Mouse (Mus musculus) urinary bladder, postnatal 25 days (tissue): ENCODE measurements around the gene Fuca1.

Source experiments
- DNase-seq: peaks from one replicate; pipeline ENCODE4 v3.0.0; 2022; ENCODE audit warnings: low spot score

The Fuca1 gene

DNA sequence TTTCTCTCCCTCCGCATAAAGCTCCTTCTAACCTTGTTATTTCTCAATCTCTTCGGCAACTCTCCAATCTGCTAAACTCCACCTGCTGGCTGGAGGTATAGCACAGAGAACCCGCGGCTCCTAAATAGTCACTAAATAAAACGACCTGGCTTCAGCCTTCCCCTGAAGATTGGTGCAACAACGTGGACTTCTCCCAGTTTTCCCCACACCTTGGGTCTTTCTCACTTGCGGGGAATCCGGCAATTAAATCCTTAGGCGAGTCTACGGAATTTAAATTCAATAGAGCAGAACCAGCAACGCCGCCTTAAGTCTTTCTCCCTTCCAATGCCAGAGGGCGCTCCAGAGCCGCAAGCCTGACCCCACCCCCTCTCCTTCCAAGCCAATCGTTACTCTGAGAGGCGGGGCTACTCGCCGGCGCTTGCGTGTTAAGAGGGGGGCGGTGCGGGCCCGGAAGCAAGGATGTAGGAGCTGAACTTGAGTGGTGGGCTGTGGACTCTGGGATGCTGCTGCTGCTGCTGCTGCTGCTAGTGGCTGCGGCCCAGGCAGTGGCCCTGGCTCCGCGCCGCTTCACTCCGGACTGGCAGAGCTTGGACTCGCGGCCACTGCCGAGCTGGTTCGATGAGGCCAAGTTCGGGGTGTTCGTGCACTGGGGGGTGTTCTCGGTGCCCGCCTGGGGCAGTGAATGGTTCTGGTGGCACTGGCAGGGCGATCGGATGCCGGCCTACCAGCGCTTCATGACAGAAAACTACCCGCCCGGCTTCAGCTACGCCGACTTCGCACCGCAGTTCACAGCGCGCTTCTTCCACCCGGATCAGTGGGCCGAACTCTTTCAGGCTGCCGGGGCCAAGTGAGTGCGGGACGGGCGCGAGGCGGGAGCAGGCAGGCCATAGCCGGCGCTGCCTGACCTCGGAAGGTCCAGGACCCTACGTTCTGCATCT, at the start of gene Fuca1:
Gene Fuca1 (plus strand): TSS at position 432 of the 938 bp plus-strand sequence.
- peak; percentile 96 for DNase-seq

DNA sequence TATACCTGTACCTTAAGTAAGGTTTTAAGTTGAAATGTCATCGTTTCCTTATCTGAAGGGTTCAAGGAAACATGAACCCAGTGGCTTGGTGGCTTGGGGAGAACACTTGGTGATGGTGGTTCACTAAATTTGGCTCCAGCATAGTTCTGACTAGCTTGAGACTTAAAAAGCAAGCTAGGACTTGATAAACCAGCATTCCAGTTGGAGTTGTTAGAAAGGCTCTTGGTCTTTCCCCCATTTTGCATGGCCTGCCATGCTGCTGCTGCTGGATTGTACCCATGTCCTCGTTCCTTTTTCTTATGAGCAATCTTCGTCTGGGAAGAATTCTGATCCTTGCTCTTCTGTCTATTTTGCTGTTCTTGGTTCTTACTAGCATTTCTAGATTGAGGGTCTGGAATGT, 48.5 kb upstream of the Fuca1 start:
- no peak for DNase-seq

DNA sequence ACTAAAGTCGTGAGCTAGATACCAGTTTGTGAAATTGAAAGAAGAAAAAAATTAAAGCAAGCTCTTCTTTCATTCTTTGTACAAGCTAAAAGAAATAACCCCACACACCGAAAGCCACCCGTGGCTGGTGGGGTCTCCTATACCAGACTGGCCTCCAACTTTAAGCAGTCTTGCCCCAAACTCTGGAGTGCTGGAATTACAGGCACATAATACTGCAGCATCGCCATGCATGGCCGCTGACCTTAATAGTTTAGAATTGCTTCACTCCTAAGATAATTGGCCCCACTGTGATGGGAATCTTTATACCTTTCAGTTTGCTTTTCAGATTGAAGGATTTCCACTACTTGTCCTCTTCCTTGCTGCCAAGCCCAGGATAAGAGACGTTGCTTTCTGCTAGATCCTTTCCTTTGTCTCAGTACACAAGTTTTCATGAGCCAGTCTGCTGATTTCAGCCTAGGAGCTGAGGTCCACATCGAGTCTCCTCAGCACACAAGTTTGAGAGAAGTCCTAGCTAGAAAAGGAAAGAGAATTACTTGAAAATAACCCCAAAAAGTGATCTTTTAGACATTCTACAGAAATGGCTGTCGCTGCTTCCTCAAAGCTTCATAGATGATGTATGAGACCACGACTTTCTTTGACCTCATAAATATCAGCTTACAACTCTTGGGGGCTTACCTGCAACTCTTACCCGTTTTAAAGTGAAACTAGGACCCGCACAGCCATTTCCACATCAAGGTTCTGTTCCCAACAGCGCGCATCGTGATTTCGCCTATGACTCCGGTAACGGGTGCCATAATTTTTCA, 47.7 kb upstream of the Fuca1 start:
- no peak for DNase-seq

- DNase-seq = peak; percentile 77
Observed at GRCm38 (mm10) chr4:135873526-135874202, 46.9 kb upstream of the Fuca1 start, which contains the start of gene Pnrc2. TSS of gene Pnrc2 (minus strand) at chr4:135873850.

DNA sequence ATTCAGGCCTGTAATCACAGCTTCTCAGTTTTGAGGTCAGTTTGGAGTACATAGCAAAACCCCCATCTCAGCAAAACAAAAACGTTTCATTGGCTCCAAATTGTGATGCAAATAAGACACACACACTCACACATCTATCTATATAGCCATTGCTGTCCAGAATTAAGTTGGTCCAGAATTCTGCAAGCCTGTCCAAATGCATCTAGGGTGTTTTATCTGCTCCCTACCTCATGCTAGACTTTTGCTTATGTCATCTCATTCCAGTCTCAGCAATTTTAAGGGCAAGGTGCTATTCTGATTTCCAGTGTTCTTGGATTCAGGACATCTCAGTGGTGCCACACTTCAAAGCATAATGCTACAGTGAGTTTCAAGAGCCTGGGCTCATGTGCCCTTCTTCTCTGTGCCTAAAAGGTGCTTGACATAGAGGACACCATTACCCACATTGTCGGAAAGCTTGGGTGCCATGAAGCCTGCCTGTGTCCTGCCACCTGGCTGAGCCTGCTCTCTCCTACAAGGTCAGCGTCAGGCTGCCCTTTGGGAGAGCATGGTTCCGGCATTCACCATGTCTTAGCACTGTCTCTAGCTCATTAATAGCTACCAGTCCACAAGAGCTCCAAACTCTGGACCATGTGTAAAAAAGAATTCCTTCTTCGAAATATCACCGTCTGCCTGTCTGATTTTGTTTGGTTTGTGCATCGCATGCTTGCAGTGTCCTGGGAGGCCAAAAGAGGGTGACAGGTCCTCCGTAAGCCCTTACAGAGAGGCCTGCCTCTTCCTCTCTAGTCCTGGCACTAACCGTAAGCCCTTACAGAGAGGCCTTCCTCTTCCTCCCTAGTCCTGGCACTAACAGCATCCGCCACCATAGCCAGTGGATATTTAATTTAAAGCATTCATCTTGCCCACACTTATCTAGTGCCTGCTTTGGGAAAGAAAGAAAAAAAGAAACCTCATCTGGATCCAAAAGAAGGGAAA, 45.7 kb upstream of the Fuca1 start:
- DNase-seq = no peak

DNA sequence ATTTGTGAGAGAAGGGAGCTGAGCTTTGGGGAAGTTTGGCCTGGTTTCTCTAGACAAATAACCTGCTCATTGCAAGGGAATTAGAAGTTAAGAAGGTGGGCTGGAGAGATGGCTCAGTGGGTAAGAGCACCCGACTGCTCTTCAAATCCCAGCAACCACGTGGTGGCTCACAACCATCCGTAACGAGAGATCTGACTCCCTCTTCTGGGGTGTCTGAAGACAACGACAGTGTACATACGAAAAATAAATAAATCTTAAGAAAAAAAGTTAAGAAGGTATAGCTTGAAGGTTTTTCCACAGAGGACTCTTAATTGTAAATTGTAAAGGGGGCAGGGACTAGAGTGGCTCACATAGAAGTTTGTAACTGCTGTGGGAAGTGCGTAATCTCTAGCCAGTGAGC, 45.0 kb upstream of the Fuca1 start:
- no peak for DNase-seq

DNA sequence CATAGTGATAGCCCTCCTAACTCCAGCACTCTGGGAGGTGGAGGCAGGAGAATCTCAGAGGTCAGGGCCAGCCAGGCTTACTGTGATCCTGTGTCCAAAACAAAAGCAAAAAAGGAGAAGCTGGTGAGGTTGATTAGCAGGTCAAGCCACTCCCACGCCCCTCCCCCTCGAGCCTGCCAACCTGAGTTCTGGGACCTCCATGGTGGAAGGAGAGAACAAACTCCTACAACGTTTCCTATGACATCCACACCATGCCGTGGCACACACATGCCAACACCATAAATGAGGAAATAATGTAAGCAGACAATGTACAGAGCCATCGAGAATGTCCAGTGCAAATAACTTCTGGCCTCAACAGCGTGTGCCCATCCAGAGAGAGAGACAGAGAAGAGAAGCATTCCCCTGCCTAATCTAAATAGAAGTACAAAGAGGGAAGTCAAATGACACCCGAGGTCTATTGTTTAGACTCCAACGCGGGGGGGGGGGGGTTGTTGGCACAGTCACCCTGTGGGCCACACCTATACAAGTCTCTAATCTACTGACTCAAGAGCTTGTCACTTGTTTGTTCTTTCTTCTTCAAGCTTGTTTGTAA, 44.4 kb upstream of the Fuca1 start:
- peak; percentile 36 for DNase-seq

DNA sequence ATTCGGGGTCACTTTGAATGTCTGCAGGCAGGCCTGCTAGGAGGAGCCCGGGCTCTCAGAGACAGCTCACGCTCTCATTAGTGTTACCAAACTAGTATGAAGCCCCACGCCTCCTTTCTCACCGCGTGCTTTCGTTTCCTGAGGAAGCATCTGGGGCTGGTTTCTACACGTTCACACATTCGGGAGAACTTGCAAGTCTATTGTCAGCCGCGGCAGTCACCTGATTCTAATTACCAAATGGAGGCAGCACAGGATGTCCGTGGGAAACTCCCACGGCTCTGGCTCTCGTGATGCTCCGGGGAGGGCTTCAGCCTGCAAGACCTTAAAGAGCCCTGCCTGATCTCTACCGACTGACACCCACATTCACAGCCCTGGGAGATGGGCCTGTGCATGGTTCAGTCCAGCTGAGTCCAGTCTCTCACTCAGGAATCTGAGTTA, 43.9 kb upstream of the Fuca1 start:
- peak; percentile 46 for DNase-seq

DNA sequence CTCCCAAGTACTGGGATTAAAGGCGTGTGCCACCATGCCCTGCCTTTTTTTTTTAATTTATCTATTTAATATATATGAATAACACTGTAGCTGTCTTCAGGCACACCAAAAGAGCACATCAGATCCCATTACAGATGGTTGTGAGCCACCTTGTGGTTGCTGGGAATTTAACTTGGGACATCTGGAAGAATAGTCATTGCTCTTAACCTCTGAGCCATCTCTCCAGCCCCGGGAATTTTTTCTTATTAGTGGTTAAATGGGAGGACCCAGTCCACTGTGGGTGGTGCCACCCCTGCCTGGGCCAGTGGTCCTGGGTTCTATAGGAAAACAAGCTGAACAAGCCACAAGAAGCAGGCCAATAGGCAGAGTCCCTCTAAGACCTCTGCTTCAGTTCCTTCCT, 42.8 kb upstream of the Fuca1 start:
- DNase-seq = no peak

DNA sequence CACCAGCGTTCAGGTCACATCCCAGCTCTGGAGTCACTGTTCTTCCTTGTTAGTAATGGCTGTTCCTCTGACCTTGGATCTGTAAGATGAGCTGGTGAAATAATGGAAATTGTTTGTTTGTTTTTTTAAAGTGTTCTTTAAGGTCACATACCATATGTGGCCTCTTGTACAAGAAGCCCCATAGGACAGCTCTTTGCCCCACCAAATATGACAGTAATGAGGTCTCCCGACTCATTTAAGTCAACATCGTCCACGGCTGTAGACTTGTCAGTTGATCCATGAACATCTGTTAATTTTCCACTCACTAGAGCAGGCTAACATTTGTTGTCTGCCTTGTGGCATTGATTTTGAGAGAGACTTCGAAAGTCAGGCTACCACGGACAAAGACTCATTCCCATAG, 41.5 kb upstream of the Fuca1 start:
- DNase-seq = no peak

- DNase-seq = no peak
Observed at GRCm38 (mm10) chr4:135880018-135880417, 40.5 kb upstream of the Fuca1 start.

GRCm38 (mm10) chr4:135880576-135880975, 40.0 kb upstream of the Fuca1 start:
- DNase-seq = no peak

DNA sequence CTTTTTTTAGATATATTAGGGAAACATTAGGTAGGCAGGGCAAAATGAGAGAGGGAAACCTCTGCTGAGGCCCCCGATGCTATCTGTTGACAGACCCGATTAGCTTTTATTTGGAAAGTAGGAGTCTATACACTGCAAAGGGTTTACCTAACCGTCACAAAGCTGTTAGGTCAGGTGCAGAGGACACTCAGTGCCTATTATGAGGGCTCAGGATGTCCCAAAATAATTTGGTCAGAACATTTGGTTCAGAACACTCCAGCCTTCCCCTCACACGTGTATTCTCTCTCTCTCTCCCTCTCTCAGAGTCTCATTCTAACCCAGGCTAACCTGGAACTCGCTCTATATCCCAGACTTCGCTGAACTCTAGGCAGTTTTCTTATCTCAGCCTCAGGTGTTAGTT, 38.5 kb upstream of the Fuca1 start:
- no peak for DNase-seq

GRCm38 (mm10) chr4:135883401-135883851, 37.1 kb upstream of the Fuca1 start:
- DNase-seq = no peak

DNA sequence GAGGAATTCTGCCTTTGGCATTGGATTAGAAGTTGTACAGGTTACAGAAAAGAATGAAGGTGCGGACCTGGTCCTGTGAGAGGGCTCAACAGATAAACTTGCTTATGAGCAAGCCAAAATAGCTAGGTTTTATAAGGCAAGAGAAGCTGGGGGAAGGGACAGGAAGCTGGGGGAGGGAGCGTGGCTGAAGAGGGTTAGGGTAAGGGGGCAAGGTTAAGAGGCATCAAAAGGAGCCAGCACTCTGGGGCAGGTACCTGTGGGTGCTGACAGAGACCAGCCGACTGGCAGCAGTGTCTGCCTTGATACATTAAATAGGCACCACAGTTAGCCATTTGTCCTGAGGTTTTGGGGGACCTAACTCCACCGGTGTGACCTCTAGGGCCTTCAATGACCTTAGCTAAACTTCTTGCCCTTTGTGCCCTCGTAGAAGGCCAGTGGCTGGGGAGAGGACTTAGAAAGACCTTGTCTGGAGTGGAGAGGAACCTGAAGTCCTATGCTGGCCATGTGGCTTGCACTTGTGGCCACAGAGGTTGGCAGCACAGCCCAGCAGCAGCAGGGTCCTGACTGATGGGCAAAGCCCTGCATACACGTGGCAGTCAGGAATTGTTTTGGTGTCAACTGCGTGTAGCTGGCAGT, 36.5 kb upstream of the Fuca1 start:
- DNase-seq = no peak

GRCm38 (mm10) chr4:135884531-135884930, 36.0 kb upstream of the Fuca1 start:
- DNase-seq = no peak

GRCm38 (mm10) chr4:135885676-135886075, 34.9 kb upstream of the Fuca1 start:
- no peak for DNase-seq

- DNase-seq = no peak
Observed at GRCm38 (mm10) chr4:135886184-135886583, 34.4 kb upstream of the Fuca1 start.

DNA sequence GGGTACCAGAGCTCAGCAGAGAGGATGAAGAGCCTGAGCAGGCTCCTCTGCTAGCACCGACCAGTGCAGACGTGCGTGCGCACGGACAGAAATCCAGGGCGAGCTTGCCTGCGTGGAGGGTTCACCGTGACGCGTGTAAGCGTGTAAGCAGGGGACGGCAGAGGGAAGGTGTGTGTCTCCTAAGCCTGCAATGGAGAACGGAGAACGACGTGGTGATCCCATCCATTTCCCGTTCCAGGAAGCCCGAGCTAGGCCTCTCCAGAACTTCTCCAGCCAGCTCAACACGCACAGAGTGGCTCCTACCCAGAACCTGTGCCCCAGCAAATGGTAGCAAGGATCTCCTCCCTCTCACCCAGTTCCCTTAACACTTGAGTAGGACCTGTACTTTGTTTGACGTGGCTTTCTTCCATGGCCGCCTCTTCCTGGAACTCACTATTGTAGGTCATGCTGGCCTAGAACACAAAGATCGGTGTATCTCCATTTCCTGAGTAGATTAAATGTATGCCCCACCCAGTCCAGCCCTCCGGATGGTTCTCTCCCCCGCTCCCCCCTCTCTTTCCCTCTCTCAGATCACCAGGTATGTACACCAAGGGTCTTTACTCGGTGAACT, 32.0 kb upstream of the Fuca1 start:
- no peak for DNase-seq
